ENCODE assay signal across 16 mouse cellular contexts in the genomic region with DNA sequence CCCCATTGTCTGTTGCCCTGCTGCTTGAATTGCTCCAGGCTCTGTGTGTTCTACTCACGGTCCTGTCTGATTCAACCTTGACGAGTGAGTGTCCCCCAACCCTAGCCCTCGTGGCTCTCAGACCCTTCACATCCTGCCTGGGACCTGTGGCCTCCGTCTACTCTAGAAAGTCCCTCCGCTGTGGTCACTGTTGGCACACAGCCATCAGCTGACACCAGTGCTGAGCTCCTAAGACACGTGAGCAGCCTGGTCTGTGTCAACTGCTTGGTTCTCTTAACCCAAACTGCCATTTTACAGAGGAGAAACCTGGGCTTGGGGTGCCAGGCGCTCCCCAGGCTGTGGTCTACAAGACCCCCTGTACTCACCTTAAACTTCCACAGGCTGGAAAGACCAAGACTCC.
DNase-seq lines count a peak whose midpoint lies in the region; ATAC-seq and TF ChIP-seq lines count a peak whose summit lies in the region.
"Had no signal": no experiment of that assay in that cellular context is flagged by ENCODE, and none has a peak within 500 bp of the region (broad histone marks: within the 10 kb centered on the region; RNA-seq: fewer than 3 reads in every experiment).

No protein-coding gene starts in this region.

- no peak overlapping the region for H3K4me3 ChIP-seq in gastrocnemius, adult 2 months
- H3K4me3 ChIP-seq in hindbrain, embryonic 12.5 days: no peak overlapping the region
- H3K4me3 ChIP-seq: embryonic facial prominence, embryonic 13.5 days; limb, embryonic 10.5 days; megakaryocyte, embryonic 14.5 days had no signal

- WGBS in hindbrain, embryonic 12.5 days: 74% methylated on average over 7 of the region's 7 CpGs

- DNase-seq in gastrocnemius, adult 2 months: peak; percentile 40
- DNase-seq in gastrocnemius, postnatal 25 days: no peak
- DNase-seq in left cerebral cortex, postnatal 4 days: peak; percentile 26
- no peak for DNase-seq in left cerebral cortex, adult 18-20 months (ENCODE audit: low spot score in 2 of 2)
- DNase-seq in 416B (ENCODE audit: low read depth): peak; percentile 78
- peak; percentile 73 for DNase-seq in adrenal gland, postnatal 14 days
- DNase-seq: cerebellum, postnatal 36 days; thymus, adult 2 months had no signal

- intact Hi-C loops in gastrocnemius, adult 2 months (cut with DNase I): no loop called here
- intact Hi-C loops in left cerebral cortex, postnatal 4 days (cut with DNase I): no loop called here

- no peak for ATAC-seq in hindbrain, embryonic 12.5 days (ENCODE audit: low FRiP score)
- ATAC-seq in erythroid progenitor cell, adult 5-6 weeks (replicated peaks; ENCODE audit: low FRiP score, poor library complexity, severe bottlenecking): no peak
- ATAC-seq: inflammation-experienced regulatory T-cells, adult 6 months had no signal

- no peak overlapping the region for H3K9ac ChIP-seq in hindbrain, embryonic 12.5 days
- H3K9ac ChIP-seq: embryonic facial prominence, embryonic 13.5 days; liver, embryonic 14.5 days had no signal

- peaks cover 4% of the 10 kb centered on the region; the same call in 1 of the 2 replicates for H3K4me1 ChIP-seq in hindbrain, embryonic 12.5 days
- H3K4me1 ChIP-seq: megakaryocyte, embryonic 14.5 days had no signal

- H3K36me3 ChIP-seq in hindbrain, embryonic 12.5 days: no peaks in the 10 kb centered on the region
- H3K36me3 ChIP-seq: embryonic facial prominence, embryonic 13.5 days; limb, embryonic 10.5 days had no signal

- H3K27me3 ChIP-seq in hindbrain, embryonic 12.5 days: no peaks in the 10 kb centered on the region
- H3K27me3 ChIP-seq: embryonic facial prominence, embryonic 13.5 days had no signal

- H3K9me3 ChIP-seq in hindbrain, embryonic 12.5 days (replicated peaks): no peaks in the 10 kb centered on the region
- H3K9me3 ChIP-seq: embryonic facial prominence, embryonic 13.5 days; limb, embryonic 10.5 days; megakaryocyte, embryonic 14.5 days had no signal

- H3K4me2 ChIP-seq in hindbrain, embryonic 12.5 days (replicated peaks): no peak overlapping the region
- H3K4me2 ChIP-seq: embryonic facial prominence, embryonic 13.5 days had no signal

- H3K27ac ChIP-seq in gastrocnemius, adult 2 months: no peak overlapping the region
- no peak overlapping the region for H3K27ac ChIP-seq in hindbrain, embryonic 12.5 days
- H3K27ac ChIP-seq: embryonic facial prominence, embryonic 13.5 days; kidney, postnatal 0 days; limb, embryonic 10.5 days; liver, embryonic 14.5 days had no signal

- no peak for TF ChIP-seq CTCF in gastrocnemius, adult 2 months (IDR thresholded peaks at IDR 0.05)

Comparison
In these comparisons a context has a peak if more than half of its experiments do, and no peak if none do; other contexts are left out.
1. DNase-seq: peak in gastrocnemius, adult 2 months (single experiment), left cerebral cortex, postnatal 4 days (single experiment), 416B (single experiment) and adrenal gland, postnatal 14 days (single experiment); none in gastrocnemius, postnatal 25 days (single experiment) and left cerebral cortex, adult 18-20 months (0 of 2).